Comparison of ENCODE assay signal across 26 mouse cellular contexts in the genomic region with DNA sequence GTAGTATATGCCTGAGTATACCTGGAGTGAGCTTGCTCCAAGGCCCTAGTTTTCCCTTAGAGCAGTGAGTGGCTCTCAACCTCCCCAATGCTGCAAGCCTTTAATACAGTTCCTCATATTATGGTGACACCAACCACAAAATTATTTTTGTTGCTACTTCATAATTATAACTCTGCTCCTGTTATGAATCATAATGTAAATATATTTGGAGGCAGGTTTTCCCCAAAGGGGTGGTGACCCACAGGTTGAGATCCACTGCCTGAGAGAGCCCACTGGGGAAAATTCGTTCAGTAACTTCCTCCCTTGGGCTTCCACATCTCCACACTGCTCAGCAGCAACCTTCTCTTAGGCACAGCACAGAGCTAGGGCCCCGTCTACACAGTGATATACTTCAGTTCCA.
"Had no signal": no experiment of that assay in that cellular context is flagged by ENCODE, and none has a peak within 500 bp of the region (broad histone marks: within the 10 kb centered on the region; RNA-seq: fewer than 3 reads in every experiment).

No protein-coding gene starts in this region.

- H3K4me2 ChIP-seq: embryonic facial prominence, embryonic 12.5 days; embryonic facial prominence, embryonic 13.5 days; embryonic facial prominence, embryonic 15.5 days; forebrain, embryonic 12.5 days; forebrain, embryonic 13.5 days; forebrain, embryonic 15.5 days had no signal

- H3K27me3 ChIP-seq: embryonic facial prominence, embryonic 12.5 days; embryonic facial prominence, embryonic 13.5 days; embryonic facial prominence, embryonic 15.5 days; forebrain, embryonic 12.5 days; forebrain, embryonic 13.5 days; forebrain, embryonic 15.5 days had no signal

- H3K9ac ChIP-seq: embryonic facial prominence, embryonic 12.5 days; embryonic facial prominence, embryonic 13.5 days; embryonic facial prominence, embryonic 15.5 days; forebrain, embryonic 12.5 days; forebrain, embryonic 13.5 days; forebrain, embryonic 15.5 days; forebrain, postnatal 0 days had no signal

- H3K4me1 ChIP-seq: embryonic facial prominence, embryonic 10.5 days; embryonic facial prominence, embryonic 15.5 days; forebrain, embryonic 15.5 days had no signal

- ATAC-seq: forebrain, embryonic 13.5 days; forebrain, embryonic 14.5 days; forebrain, embryonic 15.5 days; forebrain, embryonic 16.5 days; forebrain, postnatal 0 days had no signal

- H3K27ac ChIP-seq: embryonic facial prominence, embryonic 10.5 days; embryonic facial prominence, embryonic 12.5 days; embryonic facial prominence, embryonic 13.5 days; embryonic facial prominence, embryonic 15.5 days; forebrain, embryonic 10.5 days; forebrain, embryonic 12.5 days; forebrain, embryonic 13.5 days; forebrain, embryonic 15.5 days; gastrocnemius, adult 2 months; heart, adult 2 months had no signal

- H3K9me3 ChIP-seq: embryonic facial prominence, embryonic 10.5 days; embryonic facial prominence, embryonic 12.5 days; embryonic facial prominence, embryonic 13.5 days; embryonic facial prominence, embryonic 15.5 days; forebrain, embryonic 10.5 days; forebrain, embryonic 12.5 days; forebrain, embryonic 13.5 days; forebrain, embryonic 15.5 days had no signal

- DNase-seq: cerebellum, adult 9-10 months; cerebellum, adult 9-11 months; cerebellum, postnatal 10 days; cerebellum, postnatal 14 days; cerebellum, postnatal 25 days; cerebellum, postnatal 36 days; embryo, embryonic 11 days; forebrain, postnatal 0 days; gastrocnemius, adult 2 months; gastrocnemius, postnatal 10 days; gastrocnemius, postnatal 14 days; gastrocnemius, postnatal 25 days; gastrocnemius, postnatal 36 days; heart, adult 18-20 months; heart, adult 2 months had no signal

- H3K36me3 ChIP-seq: embryonic facial prominence, embryonic 10.5 days; embryonic facial prominence, embryonic 12.5 days; embryonic facial prominence, embryonic 13.5 days; embryonic facial prominence, embryonic 15.5 days; forebrain, embryonic 10.5 days; forebrain, embryonic 12.5 days; forebrain, embryonic 15.5 days had no signal

- H3K4me3 ChIP-seq: embryonic facial prominence, embryonic 10.5 days; embryonic facial prominence, embryonic 12.5 days; embryonic facial prominence, embryonic 13.5 days; embryonic facial prominence, embryonic 15.5 days; erythroblast, embryonic 14.5 days; forebrain, embryonic 10.5 days; forebrain, embryonic 12.5 days; forebrain, embryonic 13.5 days; forebrain, embryonic 15.5 days; gastrocnemius, adult 2 months; heart, adult 2 months had no signal
